Mouse (Mus musculus) lung, postnatal 14 days (tissue): ENCODE data around the gene Nrxn2.
A peak's percentile ranks its signal among the peaks of the same experiment; 100 is the strongest.

Experiments used
- DNase-seq: peaks from one replicate; pipeline ENCODE4 v3.0.0; 2021

Nrxn2 gene

GRCm38 (mm10) chr19:6545481-6545880, 127.0 kb downstream of the Nrxn2 start:
- DNase-seq = no peak

GRCm38 (mm10) chr19:6546096-6546495, 127.6 kb downstream of the Nrxn2 start:
- DNase-seq = no peak

- no peak for DNase-seq
These were observed 129.3 kb downstream of the Nrxn2 start for GRCm38 (mm10) chr19:6547801-6548200.

- no peak for DNase-seq
These were observed 130.2 kb downstream of the Nrxn2 start for GRCm38 (mm10) chr19:6548431-6549410.

GRCm38 (mm10) chr19:6549566-6549965, 131.0 kb downstream of the Nrxn2 start:
- no peak for DNase-seq

GRCm38 (mm10) chr19:6551215-6551614, 132.7 kb downstream of the Nrxn2 start:
- no peak for DNase-seq

GRCm38 (mm10) chr19:6552302-6553028, 133.9 kb downstream of the Nrxn2 start:
- DNase-seq = peak; percentile 48

- DNase-seq = no peak
These were observed 134.6 kb downstream of the Nrxn2 start for GRCm38 (mm10) chr19:6553174-6553573.

GRCm38 (mm10) chr19:6553819-6554582, 135.5 kb downstream of the Nrxn2 start:
- DNase-seq = peak; percentile 23

- no peak for DNase-seq
These were observed 141.0 kb downstream of the Nrxn2 start for GRCm38 (mm10) chr19:6559576-6559975.

GRCm38 (mm10) chr19:6560246-6560815, 141.8 kb downstream of the Nrxn2 start:
- no peak for DNase-seq

- no peak for DNase-seq
These were observed 146.6 kb downstream of the Nrxn2 start for GRCm38 (mm10) chr19:6565136-6565535.

GRCm38 (mm10) chr19:6566450-6566849, 147.9 kb downstream of the Nrxn2 start:
- no peak for DNase-seq

GRCm38 (mm10) chr19:6569021-6569420, 150.5 kb downstream of the Nrxn2 start:
- no peak for DNase-seq

GRCm38 (mm10) chr19:6569561-6569960, 151.0 kb downstream of the Nrxn2 start:
- DNase-seq = no peak

- DNase-seq = no peak
These were observed 152.9 kb downstream of the Nrxn2 start for GRCm38 (mm10) chr19:6571476-6571875.

- no peak for DNase-seq
These were observed 153.5 kb downstream of the Nrxn2 start for GRCm38 (mm10) chr19:6572001-6572400.
